In genomic region chr13:51964416-51964815, GRCm38 (mm10) we compare ENCODE assay signal across 9 mouse cellular contexts.
A peak's percentile ranks its signal among the peaks of the same experiment; 100 is the strongest.
DNase-seq lines count a peak whose midpoint lies in the region; ATAC-seq lines count a peak whose summit lies in the region.
"Had no signal": no experiment of that assay in that cellular context is flagged by ENCODE, and none has a peak within 500 bp of the region (broad histone marks: within the 10 kb centered on the region; RNA-seq: fewer than 3 reads in every experiment).

No protein-coding gene starts in this region.

- H3K4me3 ChIP-seq in brown adipose tissue, adult 24 weeks (ENCODE audit: insufficient read depth, low read depth, low read length): no peak overlapping the region
- no peak overlapping the region for H3K4me3 ChIP-seq in hindbrain, embryonic 16.5 days (ENCODE audit: low read length)
- no peak overlapping the region for H3K4me3 ChIP-seq in lung, embryonic 16.5 days (ENCODE audit: low read length)
- H3K4me3 ChIP-seq: liver, embryonic 13.5 days had no signal

- intact Hi-C loops in gastrocnemius, postnatal 14 days (cut with DNase I; ENCODE audit: low total_unique reads): no loop called here
- intact Hi-C loops in left cerebral cortex, postnatal 36 days (cut with DNase I): no loop called here

- peak overlapping the region; percentile 75 for H3K27ac ChIP-seq in brown adipose tissue, adult 24 weeks (replicated peaks; ENCODE audit: low read depth, low read length)
- peak overlapping the region; percentile 41; the same call in 1 of the 2 replicates for H3K27ac ChIP-seq in hindbrain, embryonic 16.5 days (ENCODE audit: low read depth, low read length)
- H3K27ac ChIP-seq in lung, embryonic 16.5 days (ENCODE audit: low read length): peak overlapping the region; percentile 82
- H3K27ac ChIP-seq: liver, embryonic 13.5 days had no signal

- H3K36me3 ChIP-seq in hindbrain, embryonic 16.5 days (ENCODE audit: control insufficient read depth, insufficient read depth, low read length): no peaks in the 10 kb centered on the region
- H3K36me3 ChIP-seq in lung, embryonic 16.5 days (ENCODE audit: control insufficient read depth, insufficient read depth, low read length): no peaks in the 10 kb centered on the region
- H3K36me3 ChIP-seq: liver, embryonic 13.5 days had no signal

- H3K9me3 ChIP-seq in hindbrain, embryonic 16.5 days (ENCODE audit: control insufficient read depth, low read length): no peaks in the 10 kb centered on the region
- H3K9me3 ChIP-seq in lung, embryonic 16.5 days (ENCODE audit: control insufficient read depth, low read length): no peaks in the 10 kb centered on the region
- H3K9me3 ChIP-seq: liver, embryonic 13.5 days had no signal

- no peak overlapping the region for H3K9ac ChIP-seq in hindbrain, embryonic 16.5 days (ENCODE audit: low read depth, low read length)
- 0 out of 2 replicates have a peak overlapping the region, but pooled peaks have one; percentile 25 for H3K9ac ChIP-seq in lung, embryonic 16.5 days (ENCODE audit: low read length)
- H3K9ac ChIP-seq: liver, embryonic 13.5 days had no signal

- ATAC-seq in hindbrain, embryonic 16.5 days: peak; percentile 58; the same call in 1 of the 2 replicates
- ATAC-seq in lung, embryonic 16.5 days (ENCODE audit: low read depth): peak; percentile 82

- H3K4me1 ChIP-seq in brown adipose tissue, adult 24 weeks (ENCODE audit: control insufficient read depth, insufficient read depth, insufficient read length, low read length): peaks cover 28% of the 10 kb centered on the region
- H3K4me1 ChIP-seq in hindbrain, embryonic 16.5 days (ENCODE audit: control insufficient read depth, insufficient read depth, low read depth, low read length): peaks cover 6% of the 10 kb centered on the region
- H3K4me1 ChIP-seq in lung, embryonic 16.5 days (replicated peaks; ENCODE audit: control insufficient read depth, insufficient read depth, low read length): peaks cover 36% of the 10 kb centered on the region

- DNase-seq in gastrocnemius, postnatal 14 days: peak; percentile 29
- no peak for DNase-seq in gastrocnemius, adult 8-10 months (ENCODE audit: low spot score in 2 of 2)
- no peak for DNase-seq in adipocyte (ENCODE audit: low spot score)
- no peak for DNase-seq in testis, postnatal 14 days (ENCODE audit: low spot score)
- DNase-seq in left cerebral cortex, postnatal 36 days (ENCODE audit: low spot score in 2 of 2): no peak
- DNase-seq: liver, embryonic 13.5 days had no signal

- no peak overlapping the region for H3K4me2 ChIP-seq in hindbrain, embryonic 16.5 days (ENCODE audit: low read length)
- H3K4me2 ChIP-seq in lung, embryonic 16.5 days (ENCODE audit: low read depth, low read length): no peak overlapping the region
- H3K4me2 ChIP-seq: liver, embryonic 13.5 days had no signal

- no peaks in the 10 kb centered on the region for H3K27me3 ChIP-seq in hindbrain, embryonic 16.5 days (replicated peaks; ENCODE audit: control insufficient read depth, insufficient read depth, low read length)
- no peaks in the 10 kb centered on the region for H3K27me3 ChIP-seq in lung, embryonic 16.5 days (ENCODE audit: control insufficient read depth, insufficient read depth, low read depth, low read length)
- H3K27me3 ChIP-seq: liver, embryonic 13.5 days had no signal

- WGBS in hindbrain, embryonic 16.5 days: 37% methylated on average over 6 of the region's 6 CpGs
- WGBS in lung, embryonic 16.5 days: 34% methylated on average over 6 of the region's 6 CpGs
